Mouse (Mus musculus) cerebellum, adult 18-20 months (tissue): ENCODE data around the gene Otop3.
A peak's percentile ranks its signal among the peaks of the same experiment; 100 is the strongest.

ENCODE experiments used
- DNase-seq, 2 experiments: peaks; one replicate each; pipeline ENCODE4 v3.0.0; 2021

Gene Otop3

GRCm38 (mm10) chr11:115319704-115320383 is 14.7 kb upstream of the Otop3 start:
- peak; percentile 57 to 59 for DNase-seq

GRCm38 (mm10) chr11:115321906-115322693 is 12.4 kb upstream of the Otop3 start, which contains the start of gene Ush1g:
TSS of gene Ush1g (minus strand) at chr11:115322041.
- peak; percentile 63 to 74 for DNase-seq

- DNase-seq: no peak
Observed at GRCm38 (mm10) chr11:115323354-115323753, 11.2 kb upstream of the Otop3 start.

- no peak for DNase-seq
Observed at GRCm38 (mm10) chr11:115326730-115327129, 7.8 kb upstream of the Otop3 start.

- no peak for DNase-seq
Observed at GRCm38 (mm10) chr11:115329339-115329738, 5.2 kb upstream of the Otop3 start.

GRCm38 (mm10) chr11:115335223-115335622 is 692 bp downstream of the Otop3 start:
- no peak for DNase-seq

- no peak for DNase-seq
Observed at GRCm38 (mm10) chr11:115336115-115336514, 1.6 kb downstream of the Otop3 start.

- DNase-seq: no peak
Observed at GRCm38 (mm10) chr11:115337350-115337749, 2.8 kb downstream of the Otop3 start.

GRCm38 (mm10) chr11:115337826-115338225 is 3.3 kb downstream of the Otop3 start:
- DNase-seq: no peak

- DNase-seq: no peak
Observed at GRCm38 (mm10) chr11:115341246-115341645, 6.7 kb downstream of the Otop3 start.

GRCm38 (mm10) chr11:115341866-115342265 is 7.3 kb downstream of the Otop3 start:
- no peak for DNase-seq

GRCm38 (mm10) chr11:115344967-115345366 is 10.4 kb downstream of the Otop3 start:
- DNase-seq: no peak

- no peak for DNase-seq
Observed at GRCm38 (mm10) chr11:115345515-115345914, 11.0 kb downstream of the Otop3 start.

- no peak for DNase-seq
Observed at GRCm38 (mm10) chr11:115348681-115349248, 14.2 kb downstream of the Otop3 start.

GRCm38 (mm10) chr11:115349976-115350375 is 15.4 kb downstream of the Otop3 start:
- DNase-seq: no peak

- no peak for DNase-seq
Observed at GRCm38 (mm10) chr11:115353375-115353774, 18.8 kb downstream of the Otop3 start.

- DNase-seq: peak; percentile 75 to 86
Observed at GRCm38 (mm10) chr11:115354183-115354582, 19.7 kb downstream of the Otop3 start.

- peak; percentile 82 to 90 for DNase-seq
Observed at GRCm38 (mm10) chr11:115358468-115358867, 23.9 kb downstream of the Otop3 start.

GRCm38 (mm10) chr11:115359293-115359692 is 24.8 kb downstream of the Otop3 start:
- no peak for DNase-seq

- DNase-seq: no peak
Observed at GRCm38 (mm10) chr11:115359726-115360125, 25.2 kb downstream of the Otop3 start.

GRCm38 (mm10) chr11:115364136-115364535 is 29.6 kb downstream of the Otop3 start:
- DNase-seq: peak; percentile 44 to 48

GRCm38 (mm10) chr11:115366039-115366705 is 31.6 kb downstream of the Otop3 start:
- peak; percentile 53 to 65 for DNase-seq
